Mouse (Mus musculus) forebrain, embryonic 13.5 days (tissue): ENCODE results near the gene Gm10944. TPM values are rescaled to one million over a fixed set of nuclear protein-coding genes. Genes with fewer than 3 reads are reported as not detected.

ENCODE experiments used
- ATAC-seq: fragments of 200-750 bp; cut with Nextera tagmentation; 2 replicates; pipeline ENCODE4 v1.8.0; 2017
- H3K27ac ChIP-seq: fragments of 300-500 bp; sonication (generic); 2 replicates; pipeline ENCODE4 v1.5.1; 2015; ENCODE audit warnings: inconsistent platforms, mild to moderate bottlenecking, moderate library complexity
- H3K27me3 ChIP-seq: fragments of 300-500 bp; sonication (generic); 2 replicates; pipeline ENCODE4 v1.6.1; 2015; ENCODE audit warnings: mild to moderate bottlenecking, inconsistent platforms
- H3K36me3 ChIP-seq: fragments of 300-500 bp; sonication (generic); 2 replicates; pipeline ENCODE4 v1.6.1; 2015; ENCODE audit warnings: mild to moderate bottlenecking, inconsistent platforms; ENCODE audit not compliant: poor library complexity, severe bottlenecking
- H3K4me1 ChIP-seq: fragments of 300-500 bp; sonication (generic); 2 replicates; pipeline ENCODE4 v1.6.1; 2015; ENCODE audit warnings: inconsistent platforms
- H3K4me2 ChIP-seq: fragments of 300-500 bp; sonication (generic); 2 replicates; pipeline ENCODE4 v1.6.1; 2015; ENCODE audit warnings: inconsistent platforms, mild to moderate bottlenecking, moderate library complexity
- H3K4me3 ChIP-seq: fragments of 300-500 bp; sonication (generic); 2 replicates; pipeline ENCODE4 v1.5.1; 2015; ENCODE audit warnings: mild to moderate bottlenecking, inconsistent platforms
- H3K9ac ChIP-seq: fragments of 300-500 bp; sonication (generic); 2 replicates; pipeline ENCODE4 v1.6.1; 2015; ENCODE audit warnings: mild to moderate bottlenecking, inconsistent platforms
- H3K9me3 ChIP-seq: fragments of 300-500 bp; sonication (generic); replicated peaks from 2 replicates; pipeline ENCODE4 v1.6.1; 2016; ENCODE audit warnings: inconsistent platforms
- WGBS: fragments of 180-500 bp; shearing (Covaris S2); methylation state at CpG from one replicate; pipeline ENCODE4 v1.1.7; 2015; 5-methylcytosine and 5-hydroxymethylcytosine counted together
- polyA plus RNA-seq: library from polyadenylated mRNA; unstranded; fragments of >200 nt; fragmentation: Nextera tagmentation; extraction: Ambion mirVana; gene quantifications from 2 replicates; pipeline ENCODE4 v1.2.1, GENCODE M21; 2015

Gene Gm10944
- polyA plus RNA-seq, 1 experiment from 2014 or later, result not detected

DNA sequence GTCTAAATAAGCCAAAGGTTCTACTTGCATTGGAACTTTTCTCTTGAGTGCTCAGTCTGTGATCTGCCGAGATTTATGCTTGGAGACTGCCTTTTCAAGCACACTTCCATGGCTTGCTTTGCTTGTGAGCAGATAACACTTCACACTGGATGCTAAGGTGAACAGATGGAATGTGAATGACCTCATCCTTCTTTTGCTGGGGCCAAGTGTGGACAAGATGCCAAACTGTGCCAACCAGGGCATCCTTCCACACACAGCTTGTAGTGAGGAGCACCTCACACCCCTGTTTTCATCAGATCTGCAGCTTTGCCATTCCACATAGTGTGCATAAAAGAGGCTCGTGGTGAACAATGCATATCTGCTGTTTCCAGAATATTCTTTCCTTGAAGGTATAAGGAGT, 29.7 kb downstream of the Gm10944 start:
- 70% methylated on average over 2 of the region's 2 CpGs for WGBS
- Histone ChIP-seq H3K36me3 (no peaks in the 10 kb centered on the region), H3K4me3 (no peak overlapping the region), H3K4me2 (no peak overlapping the region), H3K9ac (no peak overlapping the region), H3K27ac (no peak overlapping the region), H3K4me1 (no peaks in the 10 kb centered on the region), H3K9me3 (no peaks in the 10 kb centered on the region), H3K27me3 (no peaks in the 10 kb centered on the region)
- peak; percentile 48; the same call in 1 of the 2 replicates for ATAC-seq

DNA sequence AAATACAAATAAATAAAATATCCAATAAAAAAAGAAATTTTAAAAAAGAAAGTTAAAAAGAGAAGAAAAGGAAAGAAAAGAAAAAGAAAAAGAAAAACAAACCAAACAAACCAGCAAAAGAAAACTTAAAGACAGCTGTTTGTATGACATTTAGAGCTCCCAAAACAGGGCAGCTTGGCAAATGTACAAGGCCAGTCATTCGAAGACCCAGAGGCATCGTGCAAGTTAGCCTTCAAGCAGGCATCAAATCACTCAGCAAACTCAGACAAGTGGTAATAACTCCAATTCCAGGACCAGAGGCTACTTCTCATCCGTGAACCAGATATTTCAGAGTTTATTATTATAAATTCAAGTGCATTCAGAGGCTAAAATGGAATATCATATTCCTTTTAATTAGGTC, 45.4 kb downstream of the Gm10944 start:
- no peak for ATAC-seq
- Histone ChIP-seq H3K4me1 (no peaks in the 10 kb centered on the region), H3K4me2 (no peak overlapping the region), H3K27ac (no peak overlapping the region), H3K4me3 (no peak overlapping the region), H3K9me3 (no peaks in the 10 kb centered on the region), H3K36me3 (no peaks in the 10 kb centered on the region), H3K9ac (no peak overlapping the region), H3K27me3 (no peaks in the 10 kb centered on the region)
- 89% methylated on average over 3 of the region's 3 CpGs for WGBS

Other genes with a start within 250 kb of the Gm10944 start
- 0.09 and 0.11 TPM in 2 replicates for gene Adgb, start 209.0 kb upstream of the Gm10944 start, polyA plus RNA-seq
- 3.7 and 4.7 TPM in 2 replicates for gene Rab32, start 123.1 kb upstream of the Gm10944 start, polyA plus RNA-seq